Mouse (Mus musculus) R1 (cell line): ENCODE results near the gene Smpd3.
A peak's percentile ranks its signal among the peaks of the same experiment; 100 is the strongest.

ENCODE experiments used
- DNase-seq: peaks from one replicate; pipeline ENCODE4 v3.0.0-alpha.2; 2018; ENCODE audit warnings: low read depth, low spot score

Gene Smpd3

DNA sequence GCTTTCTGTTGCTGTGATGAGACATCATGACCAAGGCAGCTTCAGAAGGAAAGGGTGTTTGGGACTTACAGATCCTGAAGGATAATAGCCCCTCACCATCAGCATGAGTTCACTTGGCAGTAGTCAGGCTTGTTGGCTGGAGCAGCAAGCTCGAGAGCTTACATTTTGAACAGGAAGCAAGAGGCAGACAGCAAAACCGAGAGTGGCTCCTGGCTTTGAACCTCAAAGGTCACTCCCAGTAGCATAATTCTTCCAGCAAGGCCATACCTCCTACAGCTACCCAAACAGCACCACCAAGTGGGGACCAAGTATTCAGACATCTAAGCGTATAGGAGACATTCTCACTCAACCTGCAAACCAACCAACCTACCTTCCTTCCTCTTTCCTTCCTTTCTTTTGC lies 105.0 kb downstream of the Smpd3 start:
- DNase-seq, result no peak

DNA sequence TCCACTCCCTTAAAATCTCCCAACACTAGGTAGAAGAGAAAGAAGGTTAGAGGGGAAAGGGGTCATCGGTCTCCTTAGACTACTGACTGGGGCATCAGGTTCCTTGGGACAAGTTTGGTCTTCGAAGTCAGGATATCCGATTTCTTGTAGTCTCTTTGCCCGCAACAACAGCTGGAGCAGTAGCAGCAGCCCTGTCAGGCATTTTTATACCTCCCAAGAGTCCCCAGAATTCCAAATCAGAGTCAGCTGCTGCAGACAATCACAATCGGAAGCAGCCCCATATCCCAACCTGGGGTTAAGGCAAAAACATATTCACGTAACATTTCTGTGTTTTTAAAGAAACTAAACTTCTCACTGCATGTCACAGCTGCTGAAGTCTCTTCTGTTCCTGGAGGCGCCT lies 106.3 kb downstream of the Smpd3 start:
- no peak for DNase-seq

DNA sequence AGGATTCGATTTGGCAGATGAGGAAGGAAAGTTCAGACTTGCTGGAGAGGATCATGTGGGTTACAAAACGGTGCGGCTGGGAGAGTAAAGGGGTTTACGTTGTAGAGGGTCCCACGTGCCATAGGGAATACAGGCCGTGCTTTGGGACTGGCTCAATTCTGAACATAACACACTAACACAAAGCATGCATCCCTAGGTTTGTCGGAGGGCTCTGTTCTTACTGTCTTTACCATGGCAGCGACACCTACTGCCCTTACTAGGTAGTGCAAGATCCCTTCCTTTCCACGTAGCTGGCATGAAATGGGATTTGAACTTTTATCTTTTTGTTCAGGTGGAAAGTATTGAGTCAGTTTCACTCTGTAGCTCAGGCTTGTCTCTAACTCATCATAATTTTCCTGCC lies 111.2 kb downstream of the Smpd3 start:
- peak; percentile 72 for DNase-seq

DNA sequence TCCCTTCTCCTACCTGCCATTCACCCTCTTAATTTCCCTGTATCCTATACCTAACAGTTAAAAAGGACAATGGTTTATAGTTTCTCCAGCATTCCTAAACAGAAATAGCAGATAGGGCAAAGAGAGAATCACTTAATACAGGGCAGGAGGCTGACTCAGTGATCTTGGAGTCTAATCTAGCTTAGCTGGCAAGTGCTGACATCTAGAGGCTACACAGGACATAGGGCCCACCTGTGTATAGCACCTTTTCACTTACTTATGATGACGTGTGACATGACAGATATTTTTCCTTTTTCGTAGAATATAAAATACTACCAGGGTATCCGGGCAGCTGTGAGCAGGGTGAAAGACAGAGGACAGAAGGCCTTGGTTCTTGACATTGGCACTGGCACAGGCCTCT lies 118.2 kb downstream of the Smpd3 start:
- DNase-seq, result no peak

DNA sequence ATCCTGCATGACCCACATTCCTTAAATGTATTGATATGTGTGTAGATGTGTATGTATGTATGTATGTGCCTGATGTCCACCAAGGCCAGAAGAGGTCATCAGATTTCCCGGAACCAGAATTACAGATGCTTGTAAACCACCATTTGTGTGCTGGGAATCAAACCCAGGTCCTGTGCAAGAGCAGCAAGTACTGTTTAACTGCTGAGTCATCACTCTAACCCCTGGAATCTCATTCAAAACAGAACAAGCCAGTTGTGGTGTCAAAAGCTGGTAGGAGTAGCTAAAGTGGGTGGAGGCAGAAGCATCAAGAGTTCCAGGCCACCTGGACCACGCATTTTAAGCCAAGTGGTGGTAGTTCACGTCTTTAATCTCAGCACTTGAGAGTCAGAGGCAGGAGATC lies 123.8 kb downstream of the Smpd3 start:
- DNase-seq, result peak; percentile 50

DNA sequence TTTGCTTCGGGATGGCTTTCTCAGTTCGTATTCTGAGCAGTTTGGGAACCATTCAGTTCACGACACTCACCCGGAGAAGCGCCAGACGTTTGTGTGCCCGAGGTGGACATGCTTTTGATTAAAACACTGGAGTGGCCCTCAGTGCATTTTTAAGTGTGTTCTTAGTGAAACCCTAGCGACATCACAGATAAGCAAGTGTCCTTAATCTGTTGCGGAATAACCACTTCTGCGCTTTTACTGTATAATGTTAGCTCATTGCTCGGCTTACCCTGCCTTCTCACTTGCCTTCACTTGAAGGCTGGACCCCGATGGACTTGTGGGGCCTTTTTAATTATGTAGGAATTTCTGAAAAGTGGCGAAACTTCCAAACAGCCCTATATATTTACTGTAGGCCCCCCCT lies 126.4 kb downstream of the Smpd3 start:
- DNase-seq, result no peak

DNA sequence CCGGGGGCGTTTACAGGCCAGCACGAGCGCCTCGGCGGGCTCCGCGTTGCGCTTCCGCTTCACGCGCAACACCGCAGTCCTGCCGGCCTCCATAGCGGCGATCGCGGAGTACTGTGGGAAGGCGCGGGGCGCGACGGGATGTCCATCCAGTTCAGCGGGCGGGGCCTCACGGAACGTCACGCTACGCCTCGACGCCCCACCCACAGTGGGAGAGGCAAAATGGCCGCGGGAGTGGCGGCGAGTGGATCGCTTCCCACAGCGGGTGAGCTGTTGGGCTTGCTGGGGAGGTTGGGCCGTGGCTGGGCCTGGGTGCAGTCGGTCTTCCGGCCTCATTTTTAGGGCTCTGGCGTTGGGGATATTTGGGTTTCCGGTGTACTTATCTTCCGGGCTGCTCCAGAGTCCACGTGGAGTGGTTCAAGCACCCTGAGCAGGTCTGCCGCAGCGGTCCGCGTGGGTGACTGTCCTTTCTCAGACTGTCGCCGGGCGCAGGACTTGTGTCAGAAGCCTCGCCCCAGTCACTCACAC lies 126.9 kb downstream of the Smpd3 start, which contains the start of the genes Slc7a6os and Prmt7:
Gene Slc7a6os, minus strand, starts transcription at position 115 of the 525 bp plus-strand sequence.
Gene Prmt7, plus strand, starts transcription at position 116 of the 525 bp plus-strand sequence.
- peak; percentile 96 for DNase-seq

DNA sequence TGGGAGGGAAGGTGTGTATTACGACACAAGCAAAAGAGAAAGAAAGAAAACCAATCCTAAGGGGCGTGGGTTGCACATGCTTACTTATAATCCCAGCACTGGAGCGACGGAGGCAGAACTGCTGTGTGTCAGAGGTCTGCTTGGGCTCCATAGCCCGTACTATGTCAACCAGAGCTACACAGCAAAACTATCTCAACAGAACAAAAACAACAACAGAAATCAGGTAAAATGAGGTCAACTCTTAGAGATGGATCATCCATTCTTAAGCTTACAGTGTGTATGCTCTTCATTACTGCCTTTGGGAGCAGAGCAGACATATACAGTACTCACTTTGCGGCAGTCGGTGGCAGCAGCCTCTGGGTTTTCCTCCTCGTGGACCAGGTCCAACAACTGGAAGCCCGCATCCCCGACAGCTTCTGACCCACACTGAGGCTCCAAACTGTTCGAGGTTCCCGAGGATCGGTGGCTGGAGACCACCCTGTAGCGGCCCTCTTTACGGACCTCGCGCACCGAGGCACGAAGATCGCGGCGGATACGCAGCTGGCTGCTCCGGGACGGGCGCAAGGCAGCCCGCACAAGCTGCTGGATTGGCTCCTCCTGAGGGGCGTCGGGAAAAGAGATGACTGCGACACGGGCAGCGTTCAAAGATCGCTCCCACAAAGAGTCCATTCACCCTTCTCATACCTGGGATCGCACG lies 127.6 kb downstream of the Smpd3 start:
- peak; percentile 73 for DNase-seq
